Mouse (Mus musculus) MEL-GATA-1-ER (cell line): ENCODE measurements around the gene Slc45a2.
"Not testable (repeated sequence)": the region's sequence is repeated elsewhere in the genome, so short reads cannot be mapped to it uniquely, and the experiment has no call there.

Experiments used
- DNase-seq: peaks from one replicate; pipeline ENCODE4 v3.0.0-alpha.2; 2012; ENCODE audit warnings: low read depth; ENCODE audit errors: extremely low read depth

Gene Slc45a2

DNA sequence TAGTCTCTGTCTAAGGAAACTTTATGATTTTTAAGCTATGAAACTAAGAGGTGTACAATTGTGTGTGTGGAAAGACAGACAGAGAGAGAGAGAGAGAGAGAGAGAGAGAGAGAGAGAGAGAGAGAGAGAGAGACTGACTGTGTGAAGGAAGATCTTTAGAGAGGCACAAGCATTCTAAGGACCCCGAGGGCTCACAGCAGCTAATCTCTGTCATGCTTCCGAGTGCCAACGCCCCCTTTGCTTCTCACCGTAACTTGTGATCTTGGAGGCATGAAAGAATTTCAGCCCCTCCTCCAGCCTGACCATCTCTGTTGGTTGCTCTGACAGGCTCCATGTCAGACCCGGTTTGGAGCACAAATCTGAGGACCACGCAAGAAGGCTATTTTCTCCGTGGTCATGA, at the start of gene Slc45a2:
Gene Slc45a2 (plus strand): TSS at position 301 of the 400 bp plus-strand sequence.
- no peak for DNase-seq

DNA sequence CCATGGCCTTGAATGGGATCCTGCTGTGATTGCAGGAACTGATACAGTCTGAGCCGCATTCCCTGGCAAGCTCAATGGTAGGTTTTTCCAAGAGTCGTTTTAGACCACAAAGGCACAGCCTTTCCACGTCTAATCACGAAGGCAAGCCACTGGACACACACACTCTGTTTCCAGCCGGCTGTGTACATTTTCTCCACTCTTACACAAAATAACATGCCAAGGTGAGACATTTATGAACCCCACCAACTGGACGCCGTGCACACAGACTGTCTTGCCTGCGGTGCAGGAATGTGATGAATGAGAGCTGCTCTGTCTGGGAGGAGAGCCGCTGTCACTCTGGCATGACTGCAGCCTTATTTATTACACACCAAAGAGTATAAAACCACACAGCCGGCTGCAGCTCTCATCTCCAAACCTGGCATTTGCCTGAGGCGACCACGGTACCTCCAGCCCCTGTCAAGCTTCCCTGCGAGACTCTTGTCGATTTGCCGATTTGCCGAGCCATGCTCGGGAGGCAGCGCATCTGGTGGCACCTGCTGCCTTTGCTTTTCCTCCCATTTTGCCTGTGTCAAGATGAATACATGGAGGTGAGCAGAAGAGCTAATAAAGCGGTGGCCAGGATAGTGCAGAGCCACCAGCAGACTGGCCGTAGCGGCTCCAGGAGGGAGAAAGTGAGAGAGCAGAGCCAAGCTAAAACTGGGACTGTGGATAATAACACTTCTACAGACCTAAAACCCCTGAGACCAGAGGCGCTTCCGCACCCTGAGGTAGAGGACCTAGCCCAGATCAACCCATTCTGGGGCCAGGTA, 48.4 kb upstream of the Slc45a2 start, which contains the start of gene C1qtnf3:
Gene C1qtnf3 (plus strand): TSS at position 382 of the 809 bp plus-strand sequence.
- DNase-seq: no peak

DNA sequence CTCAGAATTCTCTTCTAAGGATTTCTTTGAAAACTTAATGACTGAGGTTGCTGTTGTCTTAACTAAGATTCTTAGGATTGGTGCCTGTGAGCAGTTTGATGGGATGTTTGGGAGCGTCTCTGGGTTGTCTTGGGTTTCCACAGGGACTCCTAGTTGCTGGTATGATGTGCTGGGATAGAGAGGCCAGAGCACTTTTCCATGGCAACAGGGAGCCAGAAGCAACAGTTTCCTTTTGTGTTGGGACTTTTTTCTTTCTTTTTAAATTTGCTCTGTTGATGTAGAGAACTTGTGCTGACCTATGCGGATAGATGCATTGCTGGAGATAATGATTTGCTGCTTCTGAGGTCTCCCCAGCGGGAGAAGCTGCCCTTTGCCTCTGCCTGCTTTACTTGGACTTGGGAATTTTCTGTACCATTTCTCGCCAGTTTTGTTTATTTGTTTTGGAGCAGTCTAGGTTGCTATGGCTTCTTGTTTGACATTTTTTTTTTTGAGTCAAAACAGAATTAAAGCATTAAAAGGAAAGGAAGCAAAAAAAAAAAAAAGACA, 47.7 kb upstream of the Slc45a2 start:
- no peak for DNase-seq

DNA sequence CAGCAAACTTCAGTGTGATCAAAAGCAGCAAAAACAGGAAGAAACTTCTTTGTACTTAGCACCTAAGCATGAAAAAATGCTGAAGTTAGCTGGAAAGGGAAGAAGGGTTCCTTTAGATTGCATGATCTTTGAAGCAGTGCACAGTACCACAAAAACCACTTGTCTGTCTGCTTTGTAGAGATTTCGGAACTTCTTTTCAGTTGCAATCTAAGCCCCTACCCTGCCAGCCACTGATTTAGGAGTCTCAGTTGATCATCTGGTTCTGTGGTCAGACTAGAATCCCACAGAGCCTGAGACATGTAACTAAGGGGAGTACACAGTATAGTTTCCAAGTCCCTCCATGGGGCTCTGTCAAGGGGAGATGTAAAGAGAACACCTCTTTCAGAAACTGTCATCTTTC, 47.1 kb upstream of the Slc45a2 start:
- DNase-seq: peak; percentile 9

DNA sequence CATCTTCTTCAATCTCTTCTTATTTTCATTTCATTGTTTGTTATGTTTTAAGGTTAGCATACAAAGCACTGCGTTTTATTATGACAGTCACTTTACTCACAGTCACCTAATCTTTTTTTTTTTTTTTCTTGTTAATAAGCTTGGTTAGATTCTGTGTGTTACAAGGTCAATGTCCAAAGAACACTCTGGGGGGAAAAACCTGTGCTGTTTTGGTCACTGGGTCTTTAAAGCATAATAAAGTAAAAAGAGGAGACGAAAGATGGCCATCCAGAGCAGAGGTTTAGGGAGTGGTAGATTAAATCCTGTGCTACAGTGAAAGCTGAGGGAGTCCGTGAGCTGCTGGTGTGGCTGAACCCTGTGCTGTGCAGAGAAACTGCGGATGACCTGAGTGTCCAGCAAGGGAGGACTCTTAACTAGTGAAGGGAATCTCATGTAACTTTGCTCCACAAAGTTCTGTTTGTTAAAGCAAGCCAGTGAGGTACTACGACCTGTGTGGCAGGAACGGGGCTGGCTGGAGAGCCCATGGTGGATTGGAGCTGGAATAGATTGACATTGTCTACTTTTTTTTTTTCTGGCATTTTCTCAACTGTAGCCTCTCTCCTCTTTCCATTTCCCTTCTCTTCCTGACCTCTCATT, 46.0 kb upstream of the Slc45a2 start:
- DNase-seq: no peak

DNA sequence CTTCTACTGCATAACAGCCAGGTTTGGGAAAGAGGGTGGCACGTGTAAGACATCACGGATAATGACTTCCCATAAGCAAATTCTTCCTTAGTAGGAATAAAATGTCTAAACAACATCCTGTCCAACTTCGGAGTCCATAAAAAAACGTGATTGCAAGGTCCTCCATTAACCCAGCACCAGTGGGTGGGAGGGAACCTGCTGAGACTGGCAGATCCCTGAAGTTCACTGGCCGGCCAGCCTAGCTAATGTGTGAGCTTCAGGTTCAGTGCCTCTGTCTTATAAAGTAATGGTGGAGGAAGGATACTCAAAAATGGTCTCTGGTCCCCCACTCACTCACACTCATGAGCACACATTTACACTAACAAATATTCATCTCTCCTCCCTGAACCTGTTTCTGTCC, 45.4 kb upstream of the Slc45a2 start:
- no peak for DNase-seq

DNA sequence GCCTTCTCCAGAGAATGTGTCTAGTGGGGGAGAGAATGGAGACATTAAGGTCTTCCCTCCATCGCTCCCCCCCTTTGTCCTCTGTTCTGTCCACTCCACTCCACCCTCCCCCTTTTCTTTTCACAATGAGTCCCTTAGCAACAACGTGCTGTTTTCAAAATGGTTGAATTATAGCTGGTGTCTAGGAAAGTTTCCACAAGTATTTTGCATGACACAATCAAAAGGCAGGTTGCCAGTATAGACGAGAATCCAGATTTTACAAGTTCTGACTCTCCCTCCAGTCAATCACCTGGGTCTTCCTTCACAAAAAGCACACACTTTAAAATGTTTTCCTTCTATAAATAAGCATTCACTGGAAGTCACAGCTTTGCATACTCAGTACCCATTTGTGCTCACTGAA, 43.8 kb upstream of the Slc45a2 start:
- DNase-seq: no peak

DNA sequence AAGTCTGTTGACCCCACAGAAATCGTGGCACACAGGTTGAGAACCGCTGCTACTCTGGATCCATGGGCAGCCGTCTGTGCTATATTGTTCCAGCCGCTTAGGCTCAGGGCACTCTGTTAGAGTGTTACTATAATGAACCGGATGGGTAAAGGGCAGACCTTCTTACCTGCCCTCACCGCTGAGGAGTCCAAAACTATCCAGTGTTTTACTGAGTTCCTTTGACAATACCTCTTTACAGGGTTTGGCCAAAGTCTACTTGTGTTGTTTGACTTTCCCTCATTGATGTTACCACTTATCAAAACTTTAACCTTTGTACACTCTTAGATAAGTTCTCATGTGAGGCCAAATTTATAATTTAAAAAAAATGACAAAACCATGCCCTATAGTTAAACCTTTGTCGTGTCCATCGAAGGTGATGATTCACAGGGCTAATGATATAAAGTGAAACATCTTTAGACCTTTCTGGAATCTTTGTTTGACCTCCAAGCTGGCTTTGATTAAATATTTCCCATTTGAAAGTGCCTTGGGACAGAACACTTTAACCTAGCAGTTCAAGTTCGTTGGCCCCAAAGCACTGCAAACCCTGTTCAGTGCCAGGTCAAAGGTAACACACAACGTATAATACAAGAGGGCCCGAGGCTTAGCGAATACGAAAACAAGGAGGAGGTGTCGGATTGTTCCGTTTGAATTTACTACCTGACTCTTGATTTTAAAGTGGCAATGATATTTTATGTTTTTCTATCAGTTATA, 41.1 kb upstream of the Slc45a2 start:
- no peak for DNase-seq

DNA sequence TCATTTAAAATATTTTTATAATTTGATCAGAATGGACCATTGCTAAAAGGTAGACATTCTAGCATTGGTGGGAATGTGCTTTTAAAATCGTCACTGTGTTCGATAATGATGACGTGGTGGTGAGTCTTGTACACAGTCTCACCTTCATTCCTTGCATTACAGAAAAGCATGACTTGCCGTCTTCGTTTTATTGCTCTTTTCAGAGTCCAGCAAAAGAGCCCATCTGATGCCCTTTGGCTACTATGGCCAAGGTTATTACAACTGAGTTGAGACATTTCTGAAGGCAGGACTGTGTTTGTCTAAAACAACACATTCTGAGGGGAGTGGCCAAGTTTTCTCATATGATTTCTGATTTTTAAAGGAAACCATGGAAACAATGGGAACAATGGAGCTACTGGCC, 40.3 kb upstream of the Slc45a2 start:
- no peak for DNase-seq

DNA sequence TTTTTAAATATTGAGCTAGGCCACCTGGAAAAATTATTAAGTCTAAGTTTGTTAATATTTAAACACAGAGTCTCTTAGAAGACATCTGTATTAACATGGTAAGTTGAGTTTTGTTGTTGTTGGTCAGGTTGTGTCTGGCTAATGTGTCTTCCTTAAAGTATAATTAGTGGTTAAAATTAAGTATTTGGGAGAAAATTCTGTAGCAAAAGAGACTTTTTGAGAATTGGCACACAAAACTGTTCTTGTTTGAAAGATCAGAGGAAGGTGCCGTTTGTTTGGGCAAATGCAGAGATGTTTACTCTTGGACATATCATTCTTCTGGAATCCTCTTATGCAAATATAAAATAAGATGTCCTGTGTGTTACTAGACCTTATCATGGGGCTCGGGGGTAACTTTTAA, 37.9 kb upstream of the Slc45a2 start:
- DNase-seq: no peak

DNA sequence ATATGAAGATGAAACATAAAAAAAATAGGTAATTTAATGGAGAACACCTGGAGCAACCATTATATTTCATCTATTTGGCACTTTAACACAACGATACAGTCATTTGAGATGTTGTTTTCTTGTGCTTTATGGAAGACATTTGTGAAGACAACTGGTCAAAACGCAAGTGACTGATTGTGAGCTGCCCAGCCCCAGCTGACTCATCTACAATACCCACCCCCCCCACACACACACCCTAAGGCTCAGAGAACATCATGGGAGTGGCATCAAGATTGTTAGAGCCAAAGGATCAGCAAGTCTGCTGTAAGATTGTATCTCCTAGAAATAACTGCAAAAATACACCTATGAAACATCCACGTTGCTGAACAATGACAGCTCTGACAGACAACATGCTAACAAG, 31.1 kb upstream of the Slc45a2 start:
- DNase-seq: no peak

DNA sequence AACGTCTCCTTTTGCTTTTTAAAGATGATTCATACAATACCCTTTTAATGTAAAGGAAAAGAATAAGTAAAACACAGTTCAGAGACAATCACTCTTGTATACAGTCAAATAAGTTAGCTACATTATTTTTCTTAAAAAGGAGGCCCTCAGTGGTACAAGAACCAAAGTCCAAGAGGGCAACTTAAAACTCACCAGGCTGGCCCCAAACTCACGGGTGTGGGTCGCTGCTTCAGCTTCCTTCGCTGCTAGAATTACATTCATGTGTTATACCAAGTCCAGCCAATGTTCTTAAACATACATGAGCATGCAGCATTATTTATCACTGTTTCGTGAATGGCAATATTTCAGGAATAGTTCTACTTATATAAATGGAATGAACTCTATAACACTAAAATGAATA, 29.7 kb upstream of the Slc45a2 start:
- no peak for DNase-seq

DNA sequence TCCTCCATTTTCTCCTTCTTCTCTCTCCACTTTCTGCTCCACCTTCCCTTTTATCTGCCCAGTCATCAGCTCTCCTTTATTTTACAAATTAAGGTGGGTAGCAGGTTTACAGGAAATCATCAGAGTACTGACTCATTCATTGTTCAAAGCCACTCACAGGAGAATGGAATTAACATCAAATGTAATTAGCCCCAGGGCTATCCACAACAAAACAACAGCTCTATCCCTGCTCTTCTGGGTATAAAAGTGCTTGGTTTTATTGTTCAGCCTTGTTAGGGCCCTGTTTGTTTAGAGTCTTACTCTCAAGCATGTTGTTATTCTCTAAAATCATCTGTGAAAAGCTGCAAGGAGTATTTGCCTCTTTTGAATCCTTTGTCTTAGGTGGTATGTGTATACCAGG, 23.4 kb upstream of the Slc45a2 start:
- no peak for DNase-seq

DNA sequence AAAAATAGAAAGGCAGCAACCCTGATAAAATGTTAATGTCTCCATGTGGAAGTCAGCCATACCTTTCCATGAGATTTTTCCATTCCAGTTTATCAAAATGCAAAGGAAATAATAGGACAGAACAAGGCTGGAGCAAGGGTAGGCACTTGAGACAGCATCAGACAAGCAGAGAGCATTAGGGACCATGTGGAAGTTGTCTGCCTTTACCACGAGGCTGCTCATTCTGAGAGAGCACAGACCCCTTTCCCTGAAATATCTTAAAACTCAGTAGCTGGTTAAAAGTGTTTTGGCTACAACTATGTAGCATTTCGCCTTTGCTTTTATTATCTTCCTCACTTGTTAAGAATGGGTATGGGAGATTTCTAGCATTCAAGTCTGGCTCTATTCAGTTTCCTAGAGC, 19.8 kb upstream of the Slc45a2 start:
- DNase-seq: no peak

DNA sequence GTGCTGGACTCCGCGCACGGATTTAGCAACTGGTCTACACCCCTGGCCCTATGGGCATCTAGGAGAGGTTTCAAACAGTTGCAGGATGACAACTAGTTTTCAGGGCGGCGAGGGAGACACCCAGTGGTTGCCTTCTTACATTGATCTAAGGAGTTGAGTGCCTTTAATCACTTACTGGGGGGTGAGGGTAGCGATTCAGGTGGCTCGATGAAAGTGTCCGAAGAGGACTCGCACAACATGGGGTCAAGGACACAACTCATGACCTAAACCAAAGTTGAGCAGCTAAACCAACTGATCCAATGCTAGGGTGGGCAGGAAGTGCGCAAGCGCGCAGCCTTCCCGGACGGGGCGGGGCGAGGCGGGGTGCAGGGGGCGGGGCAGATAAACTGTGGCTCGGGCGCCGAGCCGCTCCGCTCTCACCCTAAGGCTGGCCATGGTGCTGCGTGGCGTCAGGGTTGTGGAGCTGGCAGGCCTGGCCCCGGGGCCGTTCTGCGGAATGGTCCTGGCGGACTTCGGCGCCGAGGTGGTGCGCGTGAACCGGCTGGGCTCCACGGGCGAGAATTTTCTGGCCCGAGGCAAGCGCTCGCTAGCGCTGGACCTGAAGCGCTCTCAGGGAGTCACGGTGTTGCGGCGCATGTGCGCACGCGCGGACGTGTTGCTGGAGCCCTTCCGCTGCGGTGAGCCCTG, 19.0 kb upstream of the Slc45a2 start, which contains the start of gene Amacr:
Gene Amacr (plus strand): TSS at position 380 of the 687 bp plus-strand sequence.
- no peak for DNase-seq

DNA sequence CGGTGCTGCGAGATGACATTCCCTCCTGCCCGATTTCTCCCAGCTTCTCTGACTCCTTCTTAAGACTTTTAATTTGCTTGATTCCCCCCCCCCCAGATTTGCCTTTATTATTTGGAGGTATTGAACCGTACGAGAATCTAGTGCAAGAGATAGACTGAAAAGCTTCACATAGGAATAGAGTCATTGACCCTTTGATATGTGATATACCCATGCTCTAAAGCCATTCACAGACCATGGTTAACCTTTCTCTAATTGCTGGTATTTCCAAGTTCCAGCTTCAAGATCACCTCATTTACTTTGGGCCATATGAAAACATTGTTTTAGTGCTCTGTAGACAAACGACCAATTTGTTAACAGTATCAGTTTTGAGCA, 18.5 kb upstream of the Slc45a2 start:
- no peak for DNase-seq

DNA sequence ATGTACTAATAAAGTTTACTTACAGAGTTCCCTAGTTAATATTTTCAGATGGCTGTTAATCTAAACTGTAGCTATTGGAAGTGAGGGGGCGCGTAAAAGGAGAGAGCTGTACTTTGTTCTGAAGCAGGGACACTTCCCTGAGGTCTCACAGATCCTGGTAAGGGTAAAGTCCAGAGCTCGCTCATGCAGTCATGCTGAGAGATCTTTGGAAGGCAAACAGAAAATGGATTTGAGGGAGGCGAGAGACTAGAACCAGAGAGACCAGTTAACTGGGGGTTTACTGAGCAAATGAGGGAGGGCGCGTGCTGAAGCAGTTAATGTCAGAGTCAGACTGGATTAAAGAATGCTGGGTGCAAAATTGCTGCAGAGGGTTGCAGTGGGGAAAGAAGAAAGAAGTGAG, 14.8 kb upstream of the Slc45a2 start:
- no peak for DNase-seq

DNA sequence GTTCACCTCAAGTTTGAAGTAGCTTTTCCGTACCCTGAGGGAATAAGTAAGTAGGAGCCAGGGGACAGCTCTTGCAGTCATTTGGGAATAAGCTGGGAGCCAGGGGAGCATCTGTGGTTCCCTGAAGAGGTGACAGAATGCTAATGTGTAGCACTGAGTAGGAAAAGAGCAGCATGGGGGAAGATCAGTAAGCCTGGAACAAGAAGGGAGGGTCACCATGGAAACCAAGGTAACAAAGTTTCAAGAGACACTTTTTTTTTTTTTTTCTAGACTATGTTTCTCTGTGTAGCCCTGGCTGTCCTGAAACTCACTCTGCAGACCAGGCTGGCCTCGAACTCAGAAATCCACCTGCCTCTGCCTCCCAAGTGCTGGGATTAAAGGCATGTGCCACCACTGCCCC, 14.0 kb upstream of the Slc45a2 start:
- DNase-seq: not testable (repeated sequence)

DNA sequence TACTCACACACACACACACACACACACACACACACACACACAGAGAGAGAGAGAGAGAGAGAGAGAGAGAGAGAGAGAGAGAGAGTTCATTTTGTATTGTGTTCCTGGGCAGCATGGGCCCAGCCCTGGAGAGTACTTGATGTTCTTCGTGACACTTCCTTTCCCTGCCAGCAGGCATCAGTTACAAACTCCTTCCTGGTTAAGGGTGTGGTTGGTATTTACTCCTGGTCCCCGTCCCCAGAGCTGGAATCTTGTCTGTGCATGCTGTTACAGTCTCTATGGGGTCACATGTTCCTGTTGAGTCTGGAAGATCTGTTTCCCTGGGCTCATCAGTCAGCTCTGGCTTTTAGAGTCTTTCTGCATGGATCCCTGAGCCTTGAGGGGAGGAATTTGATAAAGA, 10.1 kb upstream of the Slc45a2 start:
- DNase-seq: no peak

DNA sequence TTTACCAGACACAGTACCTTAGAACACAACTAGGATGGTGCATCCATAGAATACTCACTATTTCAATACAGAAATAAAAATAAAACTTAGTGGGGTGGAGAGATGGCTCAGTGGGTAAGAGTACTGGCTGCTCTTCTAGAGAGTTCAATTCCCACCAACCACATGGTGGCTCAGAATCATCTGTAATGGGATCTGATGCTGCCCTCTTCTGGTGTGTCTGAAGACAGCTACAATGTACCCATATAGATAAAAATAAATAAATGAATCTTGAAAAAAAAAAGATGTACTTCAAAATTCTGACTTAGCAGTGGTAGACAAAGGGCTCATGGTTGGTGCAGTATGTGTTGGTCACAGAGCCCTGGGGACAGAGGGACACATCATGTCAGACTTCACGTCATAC, 9.0 kb upstream of the Slc45a2 start:
- DNase-seq: no peak

DNA sequence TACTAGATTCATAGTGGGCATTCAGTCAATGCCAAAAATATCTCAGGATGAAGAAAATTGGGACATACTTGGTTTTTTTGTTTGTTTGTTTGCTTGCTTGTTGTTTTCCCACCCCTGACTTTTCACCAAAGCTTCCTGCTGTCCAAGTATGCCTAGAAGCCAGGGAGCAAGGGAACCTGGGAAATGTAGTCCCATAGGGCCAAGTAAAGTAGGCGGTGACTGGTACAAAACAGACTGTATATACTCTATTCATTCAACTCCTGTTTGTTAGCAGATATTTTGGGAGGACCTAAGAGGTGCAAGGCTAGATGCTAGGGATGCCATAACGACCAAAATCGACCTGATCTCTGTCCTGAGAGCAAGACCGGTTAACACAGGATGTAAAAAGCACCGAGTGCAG, 689 bp upstream of the Slc45a2 start:
- DNase-seq: no peak
